Mouse (Mus musculus) cerebellum, adult 2 months (tissue): ENCODE data around the gene Alpl.

Experiments used
- CTCF ChIP-seq: fragments of 200-500 bp; IDR thresholded peaks from 2 replicates; pipeline ENCODE4 v1.5.1; 2011; ENCODE audit warnings: low read depth, mild to moderate bottlenecking, control low read depth, low read length, moderate library complexity, borderline replicate concordance; ENCODE audit not compliant: insufficient read depth
- POLR2A ChIP-seq: fragments of 200-500 bp; IDR thresholded peaks from 2 replicates; pipeline ENCODE4 v1.6.1; 2011; ENCODE audit warnings: low read length, control low read depth, borderline replicate concordance; ENCODE audit not compliant: insufficient read depth

DNA sequence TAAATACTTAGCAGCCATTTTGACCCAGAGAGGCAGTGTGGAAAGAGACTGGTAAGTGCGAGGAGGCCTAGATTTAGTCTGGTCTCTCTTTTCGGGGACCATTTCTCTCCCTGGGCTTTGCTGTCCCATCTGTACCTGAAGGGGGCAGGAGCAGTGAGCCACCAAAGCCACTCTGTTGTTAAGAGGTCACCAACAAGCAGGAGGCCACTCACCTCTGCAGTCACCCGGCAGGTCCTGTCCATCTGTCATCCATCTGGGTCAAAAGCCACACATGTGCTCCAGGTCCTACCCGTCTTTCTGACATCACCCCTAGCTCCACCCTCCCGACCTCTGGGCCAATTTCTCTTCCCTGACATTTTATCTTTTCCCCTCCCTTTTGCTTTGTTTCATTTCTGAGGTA, 14.2 kb downstream of the Alpl start:
- TF ChIP-seq CTCF (no peak), POLR2A (no peak)
